Mouse (Mus musculus): ENCODE results near the gene Zbtb40. TPM values are rescaled to one million over a fixed set of nuclear protein-coding genes. Genes with fewer than 3 reads are reported as not detected.

The Zbtb40 gene
- polyA plus RNA-seq, 1 experiment from 2014 or later = 1.3 TPM

- 79% methylated on average over 18 of the region's 18 CpGs for WGBS
- DNase-seq (ENCODE audit: low spot score) = no peak
- Histone ChIP-seq H3K4me3 (ENCODE audit: low read depth, low read length) (no peak overlapping the region), H3K4me1 (ENCODE audit: insufficient read depth, low read depth, low read length) (no peaks in the 10 kb centered on the region), H3K27ac (ENCODE audit: low read length) (no peak overlapping the region), H3K36me3 (ENCODE audit: insufficient read depth, low read length) (no peaks in the 10 kb centered on the region; the same call in 1 of the 2 replicates), H3K27me3 (replicated peaks; ENCODE audit: insufficient read depth, low read length) (no peaks in the 10 kb centered on the region), H3K9me3 (ENCODE audit: low read length) (no peaks in the 10 kb centered on the region), H3K9ac (replicated peaks; ENCODE audit: low read depth) (no peak overlapping the region), H3K4me2 (replicated peaks; ENCODE audit: low read depth, low read length) (no peak overlapping the region)
- ATAC-seq = no peak
- no peak for TF ChIP-seq CTCF (IDR thresholded peaks at IDR 0.05)
Observed at GRCm38 (mm10) chr4:137014654-137015475, 33.7 kb downstream of the Zbtb40 start.

GRCm38 (mm10) chr4:137014124-137014523, 34.5 kb downstream of the Zbtb40 start:
- 89% methylated on average over 8 of the region's 8 CpGs for WGBS
- H3K9me3 ChIP-seq (ENCODE audit: low read length) = no peaks in the 10 kb centered on the region
- H3K9ac ChIP-seq (replicated peaks; ENCODE audit: low read depth) = no peak overlapping the region
- no peak overlapping the region for H3K27ac ChIP-seq (ENCODE audit: low read length)
- H3K27me3 ChIP-seq (replicated peaks; ENCODE audit: insufficient read depth, low read length) = no peaks in the 10 kb centered on the region
- TF ChIP-seq CTCF (IDR thresholded peaks at IDR 0.05) (no peak), EP300 (IDR thresholded peaks at IDR 0.05) (no peak)
- no peak for ATAC-seq
- no peaks in the 10 kb centered on the region; the same call in 1 of the 2 replicates for H3K36me3 ChIP-seq (ENCODE audit: insufficient read depth, low read length)
- no peaks in the 10 kb centered on the region for H3K4me1 ChIP-seq (ENCODE audit: insufficient read depth, low read depth, low read length)
- DNase-seq (ENCODE audit: low spot score) = no peak
- H3K4me3 ChIP-seq (ENCODE audit: low read depth, low read length) = no peak overlapping the region
- H3K4me2 ChIP-seq (replicated peaks; ENCODE audit: low read depth, low read length) = no peak overlapping the region

GRCm38 (mm10) chr4:137006966-137007365, 41.6 kb downstream of the Zbtb40 start:
- Histone ChIP-seq H3K4me2 (replicated peaks; ENCODE audit: low read depth, low read length) (no peak overlapping the region), H3K27me3 (replicated peaks; ENCODE audit: insufficient read depth, low read length) (no peaks in the 10 kb centered on the region), H3K9me3 (ENCODE audit: low read length) (no peaks in the 10 kb centered on the region), H3K9ac (replicated peaks; ENCODE audit: low read depth) (no peak overlapping the region), H3K36me3 (ENCODE audit: insufficient read depth, low read length) (no peaks in the 10 kb centered on the region; the same call in 1 of the 2 replicates), H3K4me3 (ENCODE audit: low read depth, low read length) (no peak overlapping the region), H3K27ac (ENCODE audit: low read length) (no peak overlapping the region), H3K4me1 (ENCODE audit: insufficient read depth, low read depth, low read length) (no peaks in the 10 kb centered on the region)
- WGBS = 86% methylated on average over 8 of the region's 8 CpGs
- TF ChIP-seq CTCF (IDR thresholded peaks at IDR 0.05) = no peak
- no peak for TF ChIP-seq EP300 (IDR thresholded peaks at IDR 0.05)
- no peak for DNase-seq (ENCODE audit: low spot score)
- ATAC-seq = no peak

GRCm38 (mm10) chr4:137001825-137002224, 46.8 kb downstream of the Zbtb40 start:
- no peak overlapping the region for H3K27ac ChIP-seq (ENCODE audit: low read length)
- H3K4me3 ChIP-seq (ENCODE audit: low read depth, low read length) = no peak overlapping the region
- peaks cover 8% of the 10 kb centered on the region; the same call in 1 of the 2 replicates for H3K36me3 ChIP-seq (ENCODE audit: insufficient read depth, low read length)
- no peak for TF ChIP-seq EP300 (IDR thresholded peaks at IDR 0.05)
- no peak for TF ChIP-seq CTCF (IDR thresholded peaks at IDR 0.05)
- H3K4me1 ChIP-seq (ENCODE audit: insufficient read depth, low read depth, low read length) = no peaks in the 10 kb centered on the region
- no peaks in the 10 kb centered on the region for H3K27me3 ChIP-seq (replicated peaks; ENCODE audit: insufficient read depth, low read length)
- DNase-seq (ENCODE audit: low spot score) (no peak), ATAC-seq (no peak)
- no peaks in the 10 kb centered on the region for H3K9me3 ChIP-seq (ENCODE audit: low read length)
- WGBS = 50% methylated on average over 3 of the region's 3 CpGs
- H3K9ac ChIP-seq (replicated peaks; ENCODE audit: low read depth) = no peak overlapping the region
- H3K4me2 ChIP-seq (replicated peaks; ENCODE audit: low read depth, low read length) = no peak overlapping the region

GRCm38 (mm10) chr4:137001020-137001419, 47.6 kb downstream of the Zbtb40 start:
- Histone ChIP-seq H3K9ac (replicated peaks; ENCODE audit: low read depth) (no peak overlapping the region), H3K36me3 (ENCODE audit: insufficient read depth, low read length) (peaks cover 10% of the 10 kb centered on the region; the same call in 1 of the 2 replicates), H3K9me3 (ENCODE audit: low read length) (no peaks in the 10 kb centered on the region), H3K4me2 (replicated peaks; ENCODE audit: low read depth, low read length) (no peak overlapping the region), H3K4me3 (ENCODE audit: low read depth, low read length) (no peak overlapping the region), H3K27ac (ENCODE audit: low read length) (no peak overlapping the region), H3K4me1 (ENCODE audit: insufficient read depth, low read depth, low read length) (no peaks in the 10 kb centered on the region), H3K27me3 (replicated peaks; ENCODE audit: insufficient read depth, low read length) (no peaks in the 10 kb centered on the region)
- DNase-seq (ENCODE audit: low spot score) (no peak), ATAC-seq (no peak)
- WGBS = 93% methylated on average over 7 of the region's 7 CpGs
- TF ChIP-seq EP300 (IDR thresholded peaks at IDR 0.05) (no peak), CTCF (IDR thresholded peaks at IDR 0.05) (no peak)

GRCm38 (mm10) chr4:136998371-136998770, 50.2 kb downstream of the Zbtb40 start:
- Histone ChIP-seq H3K9me3 (ENCODE audit: low read length) (no peaks in the 10 kb centered on the region), H3K4me1 (ENCODE audit: insufficient read depth, low read depth, low read length) (no peaks in the 10 kb centered on the region), H3K4me2 (replicated peaks; ENCODE audit: low read depth, low read length) (no peak overlapping the region), H3K9ac (replicated peaks; ENCODE audit: low read depth) (no peak overlapping the region), H3K27me3 (replicated peaks; ENCODE audit: insufficient read depth, low read length) (no peaks in the 10 kb centered on the region), H3K4me3 (ENCODE audit: low read depth, low read length) (no peak overlapping the region), H3K36me3 (ENCODE audit: insufficient read depth, low read length) (peaks cover 22% of the 10 kb centered on the region; the same call in 1 of the 2 replicates), H3K27ac (ENCODE audit: low read length) (no peak overlapping the region)
- ATAC-seq = no peak
- TF ChIP-seq EP300 (IDR thresholded peaks at IDR 0.05) = no peak
- no peak for TF ChIP-seq CTCF (IDR thresholded peaks at IDR 0.05)
- WGBS = 73% methylated on average over 7 of the region's 7 CpGs
- DNase-seq (ENCODE audit: low spot score) = no peak
